8 mouse cellular contexts compared by ENCODE assay signal in genomic region chr6:29215181-29215580, GRCm38 (mm10). TPM values are rescaled to one million over a fixed set of nuclear protein-coding genes. Genes with fewer than 3 reads are reported as not detected.
DNase-seq lines count a peak whose midpoint lies in the region; ATAC-seq and TF ChIP-seq lines count a peak whose summit lies in the region.

No protein-coding gene starts in this region.

- intact Hi-C loops in left cerebral cortex, postnatal 25 days (cut with DNase I): no loop called here

- ATAC-seq in lung, embryonic 15.5 days (ENCODE audit: borderline replicate concordance, extremely low read depth, low FRiP score, low TSS enrichment): no peak

- peak overlapping the region; percentile 90 for H3K4me2 ChIP-seq in lung, embryonic 15.5 days

- H3K9ac ChIP-seq in lung, embryonic 15.5 days: peak overlapping the region; percentile 44; the same call in 1 of the 2 replicates

- peak overlapping the region; percentile 54 for H3K4me3 ChIP-seq in lung, embryonic 15.5 days
- H3K4me3 ChIP-seq in forebrain, embryonic 10.5 days: peak overlapping the region; percentile 81
- H3K4me3 ChIP-seq in limb, embryonic 10.5 days: peak overlapping the region; percentile 76
- peak overlapping the region; percentile 69 for H3K4me3 ChIP-seq in olfactory bulb, adult 2 months (ENCODE audit: insufficient read depth, low read depth, low read length)

- 21% methylated on average over 9 of the region's 9 CpGs for WGBS in lung, embryonic 15.5 days
- WGBS in forebrain, embryonic 10.5 days: 5% methylated on average over 9 of the region's 9 CpGs
- 11% methylated on average over 9 of the region's 9 CpGs for whole genome bisulfite sequencing in limb, embryonic 10.5 days
- WGBS in olfactory bulb, adult 2 months: 43% methylated on average over 9 of the region's 9 CpGs

- H3K36me3 ChIP-seq in lung, embryonic 15.5 days: no peaks in the 10 kb centered on the region
- no peaks in the 10 kb centered on the region for H3K36me3 ChIP-seq in forebrain, embryonic 10.5 days (replicated peaks)
- H3K36me3 ChIP-seq in limb, embryonic 10.5 days: no peaks in the 10 kb centered on the region

- H3K27me3 ChIP-seq in lung, embryonic 15.5 days: peaks cover 22% of the 10 kb centered on the region; the same call in 1 of the 2 replicates
- peaks cover 42% of the 10 kb centered on the region for H3K27me3 ChIP-seq in forebrain, embryonic 10.5 days (ENCODE audit: poor library complexity, severe bottlenecking)
- H3K27me3 ChIP-seq in limb, embryonic 10.5 days (ENCODE audit: low read depth, poor library complexity, severe bottlenecking): peaks cover 30% of the 10 kb centered on the region

- DNase-seq in lung, postnatal 4 days: no peak
- DNase-seq in forebrain, embryonic 10.5 days (ENCODE audit: extremely low spot score, low spot score): no peak
- no peak for DNase-seq in limb, embryonic 10.5 days (ENCODE audit: low spot score)
- DNase-seq in right cerebral cortex, postnatal 4 days: no peak
- no peak for DNase-seq in left cerebral cortex, postnatal 25 days (ENCODE audit: low spot score in 2 of 2)
- no peak for DNase-seq in adrenal gland, postnatal 25 days

- H3K27ac ChIP-seq in lung, embryonic 15.5 days: no peak overlapping the region
- peak overlapping the region; percentile 58; the same call in 1 of the 2 replicates for H3K27ac ChIP-seq in forebrain, embryonic 10.5 days
- no peak overlapping the region for H3K27ac ChIP-seq in limb, embryonic 10.5 days
- H3K27ac ChIP-seq in olfactory bulb, adult 2 months (ENCODE audit: insufficient read depth, low read depth, low read length): no peak overlapping the region

- TF ChIP-seq CTCF in olfactory bulb, adult 2 months (IDR thresholded peaks at IDR 0.05; ENCODE audit: insufficient read depth, low read depth, low read length): no peak

- TF ChIP-seq POLR2A in olfactory bulb, adult 2 months (IDR thresholded peaks at IDR 0.05; ENCODE audit: insufficient read depth, low read depth, low read length): no peak

- H3K9me3 ChIP-seq in lung, embryonic 15.5 days: no peaks in the 10 kb centered on the region
- no peaks in the 10 kb centered on the region for H3K9me3 ChIP-seq in forebrain, embryonic 10.5 days
- H3K9me3 ChIP-seq in limb, embryonic 10.5 days (replicated peaks): no peaks in the 10 kb centered on the region

- H3K4me1 ChIP-seq in lung, embryonic 15.5 days: peaks cover 32% of the 10 kb centered on the region
- peaks cover 61% of the 10 kb centered on the region for H3K4me1 ChIP-seq in forebrain, embryonic 10.5 days
- H3K4me1 ChIP-seq in limb, embryonic 10.5 days: peaks cover 53% of the 10 kb centered on the region
- peaks cover 30% of the 10 kb centered on the region for H3K4me1 ChIP-seq in olfactory bulb, adult 2 months (ENCODE audit: control insufficient read depth, insufficient read depth, low read length)

RNA-seq across cellular contexts. Expression of gene Impdh1, which starts 1.0 kb away (rescaled TPM):
- 48.0 and 51.8 TPM in 2 replicates for polyA plus RNA-seq in lung, embryonic 15.5 days (2015; fragmentation: Nextera tagmentation; extraction: Ambion mirVana)
- polyA plus RNA-seq in forebrain, embryonic 10.5 days (2016; fragmentation: Nextera tagmentation; extraction: Ambion mirVana): 39.6 and 39.7 TPM in 2 replicates
- 56.7 and 66.9 TPM in 2 replicates for polyA plus RNA-seq in limb, embryonic 10.5 days (2016; fragmentation: Nextera tagmentation; extraction: Ambion mirVana)
- polyA plus RNA-seq in olfactory bulb, adult 2 months (2012; ENCODE audit: insufficient read depth, insufficient read length, low replicate concordance, missing spikeins): not detected in 2 replicates
- 10 to 100 TPM; 66.1 to 68.8 TPM for total RNA-seq in left cerebral cortex, postnatal 25 days (2021)
- 76.4 and 81.1 TPM in 2 replicates for total RNA-seq in adrenal gland, postnatal 25 days (2021)

RNA-seq across cellular contexts. Expression of gene Prrt4, which starts 35.8 kb away (rescaled TPM):
- polyA plus RNA-seq in lung, embryonic 15.5 days (2015; fragmentation: Nextera tagmentation; extraction: Ambion mirVana): 0.78 and 0.87 TPM in 2 replicates
- polyA plus RNA-seq in forebrain, embryonic 10.5 days (2016; fragmentation: Nextera tagmentation; extraction: Ambion mirVana): 1.3 and 1.8 TPM in 2 replicates
- 2.0 and 3.7 TPM in 2 replicates for polyA plus RNA-seq in limb, embryonic 10.5 days (2016; fragmentation: Nextera tagmentation; extraction: Ambion mirVana)
- polyA plus RNA-seq in olfactory bulb, adult 2 months (2012; ENCODE audit: insufficient read depth, insufficient read length, low replicate concordance, missing spikeins): not detected in 2 replicates
- total RNA-seq in left cerebral cortex, postnatal 25 days (2021): 1 to 10 TPM; 2.4 to 2.9 TPM
- total RNA-seq in adrenal gland, postnatal 25 days (2021): 2.9 and 6.2 TPM in 2 replicates

RNA-seq across cellular contexts. Expression of gene Rbm28, which starts 50.4 kb away (rescaled TPM):
- 32.8 and 35.0 TPM in 2 replicates for polyA plus RNA-seq in lung, embryonic 15.5 days (2015; fragmentation: Nextera tagmentation; extraction: Ambion mirVana)
- polyA plus RNA-seq in forebrain, embryonic 10.5 days (2016; fragmentation: Nextera tagmentation; extraction: Ambion mirVana): 53.8 and 58.1 TPM in 2 replicates
- 51.1 and 52.9 TPM in 2 replicates for polyA plus RNA-seq in limb, embryonic 10.5 days (2016; fragmentation: Nextera tagmentation; extraction: Ambion mirVana)
- not detected in 2 replicates for polyA plus RNA-seq in olfactory bulb, adult 2 months (2012; ENCODE audit: insufficient read depth, insufficient read length, low replicate concordance, missing spikeins)
- 10 to 100 TPM; 38.7 to 45.7 TPM for total RNA-seq in left cerebral cortex, postnatal 25 days (2021)
- total RNA-seq in adrenal gland, postnatal 25 days (2021): 33.1 and 34.2 TPM in 2 replicates

RNA-seq across cellular contexts. Expression of gene Hilpda, which starts 57.1 kb away (rescaled TPM):
- polyA plus RNA-seq in lung, embryonic 15.5 days (2015; fragmentation: Nextera tagmentation; extraction: Ambion mirVana): 45.6 and 46.2 TPM in 2 replicates
- polyA plus RNA-seq in forebrain, embryonic 10.5 days (2016; fragmentation: Nextera tagmentation; extraction: Ambion mirVana): 36.2 and 37.2 TPM in 2 replicates
- polyA plus RNA-seq in limb, embryonic 10.5 days (2016; fragmentation: Nextera tagmentation; extraction: Ambion mirVana): 42.7 and 45.2 TPM in 2 replicates
- not detected in 2 replicates for polyA plus RNA-seq in olfactory bulb, adult 2 months (2012; ENCODE audit: insufficient read depth, insufficient read length, low replicate concordance, missing spikeins)
- 1 to 10 TPM; 6.7 to 8.4 TPM for total RNA-seq in left cerebral cortex, postnatal 25 days (2021)
- total RNA-seq in adrenal gland, postnatal 25 days (2021): 4.3 and 7.4 TPM in 2 replicates
